Mouse (Mus musculus) MEL (cell line): ENCODE data around the gene Ift81.

Experiments used
- CTCF ChIP-seq, 3 experiments: IDR thresholded peaks in 2 of 3; conservative IDR thresholded peaks in 1 of 3; 2 replicates each; pipeline ENCODE4 v1.5.1; 2011 to 2012; ENCODE audit warnings: low read length in 3 of 3, low read depth in 2 of 3, mild to moderate bottlenecking in 2 of 3, improper control_type of control experiment in 1 of 3, inconsistent platforms in 1 of 3, mixed read lengths in 1 of 3, moderate library complexity in 1 of 3; ENCODE audit not compliant: control insufficient read depth in 1 of 3, insufficient read depth in 1 of 3, poor library complexity in 1 of 3, severe bottlenecking in 1 of 3
- GATA1 ChIP-seq: IDR thresholded peaks from 2 replicates; pipeline ENCODE4 v1.6.1; 2011; ENCODE audit warnings: low read depth, low read length, improper control_type of control experiment
- JUND ChIP-seq: IDR thresholded peaks from 2 replicates; pipeline ENCODE4 v1.6.1; 2011; ENCODE audit warnings: low read depth, mild to moderate bottlenecking, improper control_type of control experiment, low read length
- KAT2A ChIP-seq: conservative IDR thresholded peaks from 2 replicates; pipeline ENCODE4 v1.6.1; 2012; ENCODE audit warnings: low read depth, low read length, improper control_type of control experiment, inconsistent platforms
- MEF2A ChIP-seq: IDR thresholded peaks from 2 replicates; pipeline ENCODE4 v1.6.1; 2014; ENCODE audit warnings: low read depth, mild to moderate bottlenecking, inconsistent platforms, low read length, improper control_type of control experiment; ENCODE audit not compliant: poor library complexity, insufficient replicate concordance, severe bottlenecking; ENCODE audit errors: extremely low read depth
- MYB ChIP-seq: IDR thresholded peaks from 2 replicates; pipeline ENCODE4 v1.6.1; 2011; ENCODE audit warnings: mild to moderate bottlenecking, low read depth, low read length, improper control_type of control experiment
- MYC ChIP-seq: IDR thresholded peaks from 2 replicates; pipeline ENCODE4 v1.6.1; 2011; ENCODE audit warnings: low read depth, mild to moderate bottlenecking, low read length, improper control_type of control experiment, moderate library complexity
- NELFE ChIP-seq: IDR thresholded peaks from 2 replicates; pipeline ENCODE4 v1.6.1; 2011; ENCODE audit warnings: low read depth, low read length, improper control_type of control experiment
- POLR2A ChIP-seq, 2 experiments: IDR thresholded peaks; 2 replicates each; pipeline ENCODE4 v1.6.1; 2011 to 2012; ENCODE audit warnings: low read length in 2 of 2, mild to moderate bottlenecking in 2 of 2, control low read depth in 1 of 2, improper control_type of control experiment in 1 of 2, low read depth in 1 of 2, moderate library complexity in 1 of 2; ENCODE audit not compliant: control insufficient read depth in 1 of 2, insufficient read depth in 1 of 2, poor library complexity in 1 of 2
- RAD21 ChIP-seq: IDR thresholded peaks from 2 replicates; pipeline ENCODE4 v1.6.1; 2011; ENCODE audit warnings: mild to moderate bottlenecking, low read depth, low read length, improper control_type of control experiment
- USF1 ChIP-seq: IDR thresholded peaks from 2 replicates; pipeline ENCODE4 v1.6.1; 2014; ENCODE audit warnings: low read depth, mild to moderate bottlenecking, inconsistent platforms, low read length, improper control_type of control experiment, moderate library complexity
- USF2 ChIP-seq, 2 experiments: IDR thresholded peaks; 2 replicates each; pipeline ENCODE4 v1.6.1; 2011 to 2012; ENCODE audit warnings: improper control_type of control experiment in 2 of 2, low read length in 2 of 2, borderline replicate concordance in 1 of 2, inconsistent platforms in 1 of 2, low read depth in 1 of 2, mild to moderate bottlenecking in 1 of 2; ENCODE audit not compliant: insufficient read depth in 1 of 2
- ZC3H11A ChIP-seq: IDR thresholded peaks from 2 replicates; pipeline ENCODE4 v1.6.1; 2012; ENCODE audit warnings: low read depth, mild to moderate bottlenecking, inconsistent platforms, low read length, improper control_type of control experiment
- ZKSCAN1 ChIP-seq: IDR thresholded peaks from 2 replicates; pipeline ENCODE4 v1.6.1; 2012; ENCODE audit warnings: low read depth, mild to moderate bottlenecking, inconsistent platforms, low read length, improper control_type of control experiment, moderate library complexity

DNA sequence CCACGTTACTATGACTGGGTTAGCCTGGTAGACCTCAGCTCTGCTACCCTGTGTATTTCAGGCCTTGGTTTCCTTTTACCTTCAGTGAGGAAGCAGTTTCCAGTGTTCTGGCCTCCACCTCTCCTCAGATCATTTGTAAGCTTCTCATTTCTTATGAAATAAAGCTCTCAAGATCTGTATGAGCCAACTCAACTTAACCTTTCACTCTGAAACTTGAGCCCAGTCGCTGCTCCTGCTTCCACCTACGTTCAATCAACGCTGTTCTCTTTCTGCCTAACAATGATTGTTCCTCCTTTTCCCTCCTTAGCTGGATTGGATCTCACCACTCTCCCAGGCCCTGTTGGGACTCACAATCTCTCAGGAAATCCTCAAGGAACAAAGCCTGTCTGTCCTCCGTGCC is 2.7 kb downstream of the Ift81 start:
- TF ChIP-seq CTCF (IDR thresholded peaks at IDR 0.05 in 2 of 3, conservative IDR thresholded peaks at IDR 0.05 in 1 of 3; ENCODE audit: control insufficient read depth in 1 of 3, insufficient read depth in 1 of 3, low read depth in 2 of 3, low read length in 3 of 3, poor library complexity in 1 of 3, severe bottlenecking in 1 of 3): no peak
- no peak for TF ChIP-seq POLR2A (IDR thresholded peaks at IDR 0.05; ENCODE audit: control insufficient read depth in 1 of 2, insufficient read depth in 1 of 2, low read depth in 1 of 2, low read length in 2 of 2, poor library complexity in 1 of 2)
- TF ChIP-seq ZC3H11A: no peak
- no peak for TF ChIP-seq USF1
- TF ChIP-seq MYB: no peak
- no peak for TF ChIP-seq ZKSCAN1
- no peak for TF ChIP-seq KAT2A
- no peak for TF ChIP-seq NELFE
- no peak for TF ChIP-seq GATA1
- TF ChIP-seq USF2 (IDR thresholded peaks at IDR 0.05; ENCODE audit: borderline replicate concordance in 1 of 2, insufficient read depth in 1 of 2, low read depth in 1 of 2, low read length in 2 of 2): no peak
- TF ChIP-seq RAD21: no peak
- no peak for TF ChIP-seq MYC
- TF ChIP-seq MEF2A: no peak
- no peak for TF ChIP-seq JUND
